Mouse (Mus musculus): Measurements from ENCODE around the gene Scube1.

DNA sequence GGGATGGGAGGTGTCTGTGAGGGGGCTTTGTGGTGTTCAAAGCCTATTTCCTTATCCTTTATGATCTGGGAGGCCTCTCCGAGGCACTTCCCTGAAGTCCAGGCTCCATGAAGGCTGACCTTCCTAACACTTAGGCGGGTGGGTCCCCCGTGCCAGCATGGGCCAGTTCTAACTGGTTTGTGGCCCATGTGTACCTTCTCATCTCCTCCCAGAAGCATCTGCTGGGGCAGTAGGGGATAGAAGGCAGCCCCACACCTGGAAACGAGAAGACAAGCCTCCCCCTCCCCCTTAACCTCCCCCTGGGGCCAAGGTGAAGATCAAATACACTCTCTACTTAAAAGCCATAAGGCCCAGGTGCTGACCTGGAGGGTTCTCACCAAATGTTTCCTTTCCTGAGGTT is 84.6 kb downstream of the Scube1 start:
- TF ChIP-seq CTCF (IDR thresholded peaks at IDR 0.05; ENCODE audit: borderline replicate concordance, insufficient read depth, low read depth, low read length): no peak
- TF ChIP-seq POLR2A (IDR thresholded peaks at IDR 0.05; ENCODE audit: borderline replicate concordance, insufficient read depth, low read length): no peak

Measured in cerebellum, adult 2 months (tissue).